Mouse (Mus musculus): ENCODE results near the gene Pik3r5. TPM values are rescaled to one million over a fixed set of nuclear protein-coding genes. Genes with fewer than 3 reads are reported as not detected.

The Pik3r5 gene
- total and polyA plus RNA-seq, 2 experiments from 2014 or later: 0.54 to 1.8 TPM

GRCm38 (mm10) chr11:68435601-68436000 is 3.7 kb downstream of the Pik3r5 start:
- Histone ChIP-seq H3K4me1 (ENCODE audit: insufficient read depth) (no peaks in the 10 kb centered on the region), H3K36me3 (ENCODE audit: insufficient read depth) (no peaks in the 10 kb centered on the region), H3K4me3 (ENCODE audit: low read depth, low read length) (no peak overlapping the region), H3K27me3 (ENCODE audit: insufficient read depth, low read length) (peaks cover 7% of the 10 kb centered on the region; the same call in 1 of the 2 replicates), H3K9me3 (ENCODE audit: low read length) (no peaks in the 10 kb centered on the region), H3K27ac (ENCODE audit: low read depth, low read length) (no peak overlapping the region), H3K9ac (no peak overlapping the region), H3K4me2 (ENCODE audit: low read depth) (no peak overlapping the region)
- no peak for DNase-seq
- no peak for TF ChIP-seq CTCF (IDR thresholded peaks at IDR 0.05; ENCODE audit: low read depth)
- no peak for ATAC-seq
- 96% methylated on average over 4 of the region's 4 CpGs for WGBS

GRCm38 (mm10) chr11:68436376-68436775 is 4.5 kb downstream of the Pik3r5 start:
- H3K27ac ChIP-seq (ENCODE audit: low read depth, low read length): no peak overlapping the region

DNA sequence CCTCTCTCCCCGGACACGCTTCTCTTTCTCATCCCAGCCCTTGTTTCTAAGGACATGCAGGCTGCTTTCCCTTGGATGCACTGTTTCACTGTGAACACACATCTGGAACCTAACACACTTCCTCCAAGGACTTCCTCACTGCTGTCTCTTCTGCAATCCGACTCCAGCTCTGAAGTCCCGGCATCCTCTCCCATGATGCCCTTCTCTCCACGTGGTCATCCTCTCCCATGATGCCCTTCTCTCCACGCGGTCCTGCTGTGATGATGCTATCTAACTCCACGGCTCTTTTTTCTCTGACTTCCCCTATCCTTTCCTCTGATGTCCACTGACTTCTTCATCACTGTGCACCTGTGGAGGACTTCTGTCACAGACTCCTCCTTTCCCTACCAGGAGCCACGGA is 8.2 kb downstream of the Pik3r5 start:
- no peak overlapping the region for H3K4me2 ChIP-seq (ENCODE audit: low read depth)
- WGBS: 87% methylated on average over 9 of the region's 9 CpGs
- no peaks in the 10 kb centered on the region for H3K9me3 ChIP-seq (ENCODE audit: low read length)
- no peak overlapping the region for H3K9ac ChIP-seq
- no peak for ATAC-seq
- H3K27ac ChIP-seq (ENCODE audit: low read depth, low read length): no peak overlapping the region
- no peak for TF ChIP-seq CTCF (IDR thresholded peaks at IDR 0.05; ENCODE audit: low read depth)
- no peak overlapping the region for H3K4me3 ChIP-seq (ENCODE audit: low read depth, low read length)
- H3K36me3 ChIP-seq (ENCODE audit: insufficient read depth): no peaks in the 10 kb centered on the region
- H3K4me1 ChIP-seq (ENCODE audit: insufficient read depth): no peaks in the 10 kb centered on the region
- no peak for DNase-seq
- H3K27me3 ChIP-seq (ENCODE audit: insufficient read depth, low read length): no peaks in the 10 kb centered on the region

More at GRCm38 (mm10) chr11:68436376-68436775, 4.5 kb downstream of the Pik3r5 start:
- H3K4me1 ChIP-seq (ENCODE audit: insufficient read depth): no peaks in the 10 kb centered on the region
- no peaks in the 10 kb centered on the region for H3K9me3 ChIP-seq (ENCODE audit: low read length)
- no peak for DNase-seq
- H3K4me2 ChIP-seq (ENCODE audit: low read depth): no peak overlapping the region
- no peak for TF ChIP-seq CTCF (IDR thresholded peaks at IDR 0.05; ENCODE audit: low read depth)
- no peak overlapping the region for H3K4me3 ChIP-seq (ENCODE audit: low read depth, low read length)
- ATAC-seq: no peak
- no peak overlapping the region for H3K9ac ChIP-seq
- peaks cover 6% of the 10 kb centered on the region; the same call in 1 of the 2 replicates for H3K27me3 ChIP-seq (ENCODE audit: insufficient read depth, low read length)
- H3K36me3 ChIP-seq (ENCODE audit: insufficient read depth): no peaks in the 10 kb centered on the region
- WGBS: 89% methylated on average over 5 of the region's 5 CpGs

GRCm38 (mm10) chr11:68440965-68441364 is 9.0 kb downstream of the Pik3r5 start:
- TF ChIP-seq CTCF (IDR thresholded peaks at IDR 0.05; ENCODE audit: low read depth): no peak
- H3K9ac ChIP-seq: no peak overlapping the region

GRCm38 (mm10) chr11:68442346-68442745 is 10.4 kb downstream of the Pik3r5 start:
- WGBS: 83% methylated on average over 8 of the region's 8 CpGs
- H3K27me3 ChIP-seq (ENCODE audit: insufficient read depth, low read length): no peaks in the 10 kb centered on the region
- H3K4me2 ChIP-seq (ENCODE audit: low read depth): no peak overlapping the region
- no peak overlapping the region for H3K9ac ChIP-seq
- H3K9me3 ChIP-seq (ENCODE audit: low read length): no peaks in the 10 kb centered on the region
- H3K36me3 ChIP-seq (ENCODE audit: insufficient read depth): no peaks in the 10 kb centered on the region
- H3K4me1 ChIP-seq (ENCODE audit: insufficient read depth): no peaks in the 10 kb centered on the region
- H3K27ac ChIP-seq (ENCODE audit: low read depth, low read length): no peak overlapping the region
- no peak for ATAC-seq
- H3K4me3 ChIP-seq (ENCODE audit: low read depth, low read length): no peak overlapping the region
- no peak for DNase-seq
- TF ChIP-seq CTCF (IDR thresholded peaks at IDR 0.05; ENCODE audit: low read depth): no peak

More at GRCm38 (mm10) chr11:68440965-68441364, 9.0 kb downstream of the Pik3r5 start:
- Histone ChIP-seq H3K4me3 (ENCODE audit: low read depth, low read length) (no peak overlapping the region), H3K36me3 (ENCODE audit: insufficient read depth) (no peaks in the 10 kb centered on the region), H3K4me1 (ENCODE audit: insufficient read depth) (no peaks in the 10 kb centered on the region), H3K27ac (ENCODE audit: low read depth, low read length) (no peak overlapping the region), H3K9me3 (ENCODE audit: low read length) (no peaks in the 10 kb centered on the region), H3K4me2 (ENCODE audit: low read depth) (no peak overlapping the region), H3K27me3 (ENCODE audit: insufficient read depth, low read length) (no peaks in the 10 kb centered on the region)
- no peak for DNase-seq
- WGBS: 72% methylated on average over 5 of the region's 5 CpGs
- no peak for ATAC-seq

DNA sequence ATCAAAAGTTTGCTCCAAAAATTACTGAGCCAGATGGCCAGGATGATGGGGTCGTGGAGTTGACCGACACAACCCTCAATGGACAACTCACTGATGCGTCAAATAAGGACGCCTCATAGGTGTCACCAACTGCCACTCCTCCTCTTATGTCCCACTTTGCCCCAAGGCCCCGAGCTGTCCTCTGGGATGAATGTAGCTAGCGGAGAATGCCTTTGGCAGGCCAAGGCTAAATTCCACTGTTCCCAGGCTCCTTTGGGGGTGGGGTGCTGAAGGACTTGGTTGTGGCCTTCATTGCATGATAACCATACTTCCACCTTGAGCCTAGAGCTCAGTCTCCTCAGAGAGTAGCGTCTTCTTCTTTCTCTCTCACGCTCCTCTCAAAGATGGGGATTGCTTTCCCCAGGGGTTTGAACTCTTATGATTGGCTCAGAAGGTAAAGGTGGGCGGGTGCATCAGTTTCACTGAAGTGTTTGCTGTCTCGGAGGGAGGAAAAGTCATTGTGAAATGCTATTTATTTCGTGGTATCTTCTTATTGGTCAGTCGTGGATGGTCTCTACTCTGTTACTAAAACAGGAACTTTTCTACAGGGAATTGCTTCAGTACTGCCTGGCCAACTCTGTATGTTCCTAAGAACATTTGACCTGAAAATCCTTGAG is 11.2 kb downstream of the Pik3r5 start:
- 81% methylated on average over 12 of the region's 12 CpGs for WGBS
- no peaks in the 10 kb centered on the region for H3K4me1 ChIP-seq (ENCODE audit: insufficient read depth)
- DNase-seq (no peak), ATAC-seq (no peak)
- H3K9me3 ChIP-seq (ENCODE audit: low read length): no peaks in the 10 kb centered on the region
- no peaks in the 10 kb centered on the region for H3K27me3 ChIP-seq (ENCODE audit: insufficient read depth, low read length)
- H3K36me3 ChIP-seq (ENCODE audit: insufficient read depth): no peaks in the 10 kb centered on the region
- H3K27ac ChIP-seq (ENCODE audit: low read depth, low read length): no peak overlapping the region
- no peak overlapping the region for H3K4me3 ChIP-seq (ENCODE audit: low read depth, low read length)
- TF ChIP-seq CTCF (IDR thresholded peaks at IDR 0.05; ENCODE audit: low read depth): no peak
- no peak overlapping the region for H3K4me2 ChIP-seq (ENCODE audit: low read depth)
- H3K9ac ChIP-seq: no peak overlapping the region

- no peaks in the 10 kb centered on the region for H3K27me3 ChIP-seq (ENCODE audit: insufficient read depth, low read length)
- no peaks in the 10 kb centered on the region for H3K36me3 ChIP-seq (ENCODE audit: insufficient read depth)
- ATAC-seq (no peak), DNase-seq (no peak)
- no peak overlapping the region for H3K4me3 ChIP-seq (ENCODE audit: low read depth, low read length)
- H3K4me2 ChIP-seq (ENCODE audit: low read depth): no peak overlapping the region
- no peak overlapping the region for H3K9ac ChIP-seq
- WGBS: 91% methylated on average over 4 of the region's 4 CpGs
- no peak for TF ChIP-seq CTCF (IDR thresholded peaks at IDR 0.05; ENCODE audit: low read depth)
- H3K27ac ChIP-seq (ENCODE audit: low read depth, low read length): no peak overlapping the region
- H3K9me3 ChIP-seq (ENCODE audit: low read length): no peaks in the 10 kb centered on the region
- H3K4me1 ChIP-seq (ENCODE audit: insufficient read depth): no peaks in the 10 kb centered on the region
These were observed 14.0 kb downstream of the Pik3r5 start for GRCm38 (mm10) chr11:68445901-68446300.
